Mouse (Mus musculus): ENCODE data around the gene Myadm.
A peak's percentile ranks its signal among the peaks of the same experiment; 100 is the strongest.

Gene Myadm

DNA sequence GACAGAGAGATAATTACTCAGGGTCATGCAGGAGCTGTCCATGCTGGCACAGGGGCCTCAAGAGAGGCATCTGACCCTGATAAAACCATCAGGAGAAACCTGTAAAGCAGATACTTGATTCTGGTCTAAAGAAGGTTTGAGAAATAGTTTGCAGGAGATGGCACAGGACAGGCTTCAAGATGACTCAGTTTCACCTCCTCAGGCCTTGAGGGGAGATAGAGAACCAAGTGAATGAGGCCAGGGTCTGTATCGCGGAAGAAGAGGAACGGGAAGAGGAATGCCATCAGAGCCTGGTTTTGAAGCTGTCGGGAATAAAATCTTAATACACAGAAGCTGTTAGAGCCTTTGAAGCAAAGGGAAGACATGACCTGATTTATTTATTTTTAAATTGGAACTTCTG lies 28.8 kb downstream of the Myadm start:
- no peak for DNase-seq (ENCODE audit: low spot score in 2 of 2)

DNA sequence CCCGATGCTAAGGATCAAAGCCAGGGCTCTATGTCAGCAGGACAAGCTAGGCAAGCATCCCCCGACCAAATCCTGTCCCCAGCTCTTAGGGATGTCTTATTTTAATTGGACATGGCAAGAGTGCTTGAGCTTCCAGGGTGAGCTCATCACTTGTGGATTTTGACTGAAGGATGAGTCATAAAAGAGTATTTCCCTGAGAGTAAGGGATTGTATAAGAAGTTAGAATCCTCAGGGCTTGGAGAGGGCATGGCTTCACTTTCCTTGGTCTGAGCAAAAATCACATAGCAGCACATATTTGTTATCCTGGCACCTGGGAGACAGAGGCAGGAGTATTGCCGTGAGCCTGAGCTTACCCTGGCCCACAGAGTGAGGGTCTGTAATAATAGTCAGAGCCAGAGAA lies 32.0 kb downstream of the Myadm start:
- no peak for DNase-seq (ENCODE audit: low spot score in 2 of 2)

DNA sequence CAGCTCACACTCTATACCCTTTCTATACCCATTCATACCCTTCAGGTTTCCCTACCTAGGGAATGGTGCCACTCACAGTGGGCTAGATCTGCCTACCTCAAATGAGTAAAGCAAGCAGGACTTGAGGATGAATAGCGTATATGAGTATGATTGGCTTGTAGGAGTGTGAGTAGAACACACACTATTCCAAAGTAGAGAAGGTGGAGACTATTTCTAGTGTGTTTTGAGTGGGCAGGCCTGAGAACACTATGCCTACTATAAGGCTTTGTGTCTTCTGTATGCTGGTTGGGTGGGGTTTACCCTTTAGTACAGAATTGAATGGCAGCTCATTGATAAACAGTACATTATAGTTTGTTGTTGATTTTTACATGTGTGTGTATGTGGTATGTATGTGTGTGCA lies 34.9 kb downstream of the Myadm start:
- DNase-seq (ENCODE audit: low spot score in 2 of 2) = no peak

DNA sequence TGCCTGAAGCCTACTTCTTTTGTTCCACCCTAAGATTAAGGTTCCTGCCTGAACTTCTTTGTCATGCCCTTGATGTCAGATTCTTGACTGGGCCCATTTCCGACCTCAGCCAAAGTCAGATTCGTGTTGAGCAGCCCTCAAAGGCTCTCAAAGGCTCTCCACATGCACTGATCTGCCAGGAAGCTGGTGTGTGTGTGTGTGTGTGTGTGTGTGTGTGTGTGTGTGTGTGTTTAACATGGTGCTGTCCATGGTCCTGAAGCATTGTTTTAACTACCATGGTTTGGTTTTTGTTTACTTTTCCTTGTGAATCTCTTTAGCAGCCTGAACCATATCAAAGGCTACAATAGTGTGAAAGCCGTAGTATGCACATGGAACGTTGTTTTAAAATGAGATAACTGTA lies 39.1 kb downstream of the Myadm start:
- DNase-seq (ENCODE audit: low spot score in 2 of 2) = no peak

DNA sequence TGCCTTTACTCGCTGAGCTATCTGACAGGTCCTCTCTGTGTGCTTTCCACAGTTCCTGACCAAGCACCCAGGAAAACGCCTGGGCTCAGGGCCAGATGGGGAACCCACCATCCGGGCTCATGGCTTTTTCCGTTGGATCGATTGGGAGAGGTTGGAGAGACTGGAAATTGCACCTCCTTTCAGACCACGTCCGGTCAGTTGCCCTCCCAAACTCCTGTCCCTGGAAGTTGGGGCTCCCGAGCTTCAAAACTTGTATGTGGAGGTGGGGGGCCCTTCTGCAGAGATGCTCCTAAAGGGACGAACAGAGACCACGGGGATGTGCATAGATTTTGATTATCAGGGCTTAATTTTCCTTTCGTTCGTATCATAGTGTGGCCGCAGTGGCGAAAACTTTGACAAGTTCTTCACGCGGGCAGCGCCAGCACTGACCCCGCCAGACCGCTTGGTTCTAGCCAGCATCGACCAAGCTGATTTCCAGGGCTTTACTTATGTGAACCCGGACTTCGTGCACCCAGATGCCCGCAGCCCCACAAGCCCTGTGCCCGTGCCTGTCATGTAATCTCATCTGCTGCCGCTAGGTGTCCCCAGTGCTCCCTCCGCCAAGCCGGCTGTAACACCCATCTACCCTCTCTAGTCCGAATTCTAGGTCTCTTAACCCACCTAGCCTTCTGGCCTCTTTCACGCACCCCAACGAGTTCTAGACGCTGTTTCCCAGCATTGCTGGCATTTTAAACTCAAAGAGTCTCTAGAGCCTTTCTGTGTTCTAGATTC lies 41.1 kb downstream of the Myadm start:
- DNase-seq (ENCODE audit: low spot score in 2 of 2) = peak; percentile 82 to 88

DNA sequence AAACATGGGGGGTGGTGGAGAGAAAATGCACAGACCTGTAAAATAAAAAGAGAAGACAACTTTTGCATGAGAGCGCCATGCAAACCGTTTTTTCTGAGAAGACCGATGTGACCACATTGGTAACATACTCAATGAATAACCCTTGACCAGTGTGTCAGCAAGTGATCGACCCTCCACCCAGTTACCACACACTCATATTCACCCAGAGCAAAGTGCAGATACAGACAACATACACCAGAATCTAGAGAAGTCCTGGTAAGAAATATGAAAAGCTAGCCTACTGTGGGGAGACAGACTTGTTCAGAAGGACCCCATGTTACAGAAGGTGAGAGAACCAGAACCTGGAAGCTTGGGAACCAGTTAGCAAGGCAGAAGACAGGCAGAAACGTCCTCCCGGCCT lies 42.3 kb downstream of the Myadm start:
- DNase-seq (ENCODE audit: low spot score in 2 of 2) = no peak

DNA sequence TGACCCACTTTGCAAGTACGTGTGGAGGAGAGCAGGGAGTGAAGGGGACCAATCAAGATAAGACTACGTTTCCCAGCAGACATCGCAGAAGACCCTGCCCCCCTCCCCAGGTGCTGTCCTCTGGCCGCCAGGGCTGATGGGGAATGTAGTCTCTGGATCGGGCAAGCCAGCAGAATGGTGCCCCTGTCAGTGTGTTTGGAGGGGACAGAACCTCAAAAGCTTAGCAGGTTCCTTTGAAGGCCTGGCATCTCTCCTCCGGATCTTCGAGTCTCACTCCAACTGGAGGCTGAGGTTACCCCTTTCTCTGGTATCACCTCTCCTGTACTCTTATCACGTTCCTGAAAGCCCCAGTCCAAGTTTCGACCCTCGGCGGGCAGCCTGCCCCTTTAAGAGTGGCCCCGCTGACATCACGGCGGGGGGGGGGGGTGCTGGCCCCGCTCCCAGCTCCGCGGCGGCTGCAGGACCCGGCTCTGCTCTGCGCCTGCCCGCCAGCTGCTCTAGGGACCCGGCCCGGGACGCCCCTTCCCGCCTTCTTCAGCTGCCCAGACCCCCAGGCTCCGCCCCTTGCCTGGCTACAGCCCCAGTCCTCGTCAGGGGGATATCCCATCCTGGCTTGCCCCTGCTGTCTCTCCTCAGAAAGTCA lies 42.8 kb downstream of the Myadm start:
- peak; percentile 71 to 87 for DNase-seq (ENCODE audit: low spot score in 2 of 2)

DNA sequence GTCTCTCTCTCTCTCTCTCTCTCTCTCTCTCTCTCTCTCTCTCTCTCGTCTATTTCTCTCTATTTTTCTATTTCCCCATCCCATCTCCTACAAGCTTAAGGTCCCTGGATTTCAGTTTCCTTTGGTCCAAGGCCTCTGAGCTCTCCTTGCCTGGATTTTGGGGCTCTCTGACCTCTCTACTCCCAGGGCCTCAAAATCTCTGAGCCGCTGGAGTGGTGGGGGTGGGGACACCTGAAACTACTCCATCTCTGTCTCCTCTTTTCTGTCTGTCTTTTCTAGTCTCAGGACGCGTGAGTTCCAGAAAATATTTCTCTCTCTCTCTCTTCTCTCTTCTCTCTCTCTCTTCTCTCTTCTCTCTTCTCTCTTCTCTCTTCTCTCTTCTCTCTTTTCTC lies 43.3 kb downstream of the Myadm start:
- peak in 1 of 2 experiments; percentile 21 for DNase-seq (ENCODE audit: low spot score in 2 of 2)

DNA sequence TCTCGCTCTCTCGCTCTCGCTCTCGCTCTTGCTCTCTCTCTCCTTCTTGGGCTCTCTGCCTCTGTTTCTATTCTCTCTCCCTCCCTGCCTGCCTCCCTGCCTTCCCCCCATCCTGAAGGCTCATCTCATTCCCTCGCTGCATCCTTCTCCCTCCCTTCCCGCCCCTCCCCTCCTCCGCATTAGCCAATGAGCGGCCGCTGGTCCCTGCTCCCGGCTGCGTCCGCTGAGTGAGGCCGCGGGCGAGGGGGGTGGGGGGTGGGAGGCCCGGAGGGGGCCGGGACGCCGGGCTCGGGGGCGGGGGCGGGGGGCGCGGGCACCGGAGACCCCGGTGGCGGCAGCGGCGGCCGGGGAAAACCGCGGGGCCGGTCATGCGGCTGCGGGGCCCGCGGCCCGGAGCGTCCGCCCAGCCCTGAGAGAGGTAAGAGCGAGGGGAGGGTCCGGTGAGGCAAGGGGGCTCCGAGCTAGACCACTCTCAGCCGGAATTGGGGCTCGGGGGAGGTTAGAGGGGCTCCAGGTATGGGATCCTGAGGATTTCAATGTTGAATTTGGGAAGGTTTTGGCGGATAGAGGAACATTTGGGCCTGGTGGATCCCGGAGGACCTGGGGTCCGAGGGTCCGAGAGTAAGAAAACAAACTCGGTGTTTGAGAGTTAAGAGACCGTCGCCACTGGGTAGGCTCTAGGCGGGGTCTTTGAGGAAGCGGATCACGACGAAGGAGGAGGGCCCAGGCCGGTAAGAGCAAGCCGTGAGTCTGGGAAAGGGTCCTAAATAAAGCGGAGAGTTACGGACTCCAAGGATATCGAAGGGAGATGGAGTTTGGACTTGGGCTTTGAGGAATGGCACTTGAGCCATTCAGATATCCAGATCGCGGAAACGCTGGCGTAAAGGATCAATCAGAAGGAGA lies 44.0 kb downstream of the Myadm start, which contains the start of gene Cacng7:
TSS of gene Cacng7 (plus strand) at position 337 of the 903 bp plus-strand sequence.
- peak in 1 of 2 experiments; percentile 59 for DNase-seq (ENCODE audit: low spot score in 2 of 2)

DNA sequence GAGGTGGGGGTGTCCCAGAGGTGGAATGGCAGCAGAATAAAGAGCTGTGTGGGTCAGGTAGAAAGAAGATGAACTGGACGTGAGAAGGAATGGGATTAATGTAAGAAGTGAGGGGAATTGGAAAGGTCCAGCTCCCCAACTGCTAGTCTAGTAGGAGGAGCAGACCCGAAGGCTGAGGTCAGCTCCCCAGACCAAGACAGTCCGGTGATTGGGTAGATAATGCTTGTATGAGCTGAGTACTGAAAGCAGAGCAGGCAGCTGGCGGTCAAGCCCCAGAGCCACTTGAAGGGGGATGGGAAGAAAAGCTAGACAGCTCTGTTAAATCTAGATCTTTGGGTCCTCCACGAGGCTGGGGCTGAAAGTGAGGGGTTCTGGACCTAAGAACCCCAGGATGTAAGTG lies 44.7 kb downstream of the Myadm start:
- DNase-seq (ENCODE audit: low spot score in 2 of 2) = peak in 1 of 2 experiments; percentile 6

DNA sequence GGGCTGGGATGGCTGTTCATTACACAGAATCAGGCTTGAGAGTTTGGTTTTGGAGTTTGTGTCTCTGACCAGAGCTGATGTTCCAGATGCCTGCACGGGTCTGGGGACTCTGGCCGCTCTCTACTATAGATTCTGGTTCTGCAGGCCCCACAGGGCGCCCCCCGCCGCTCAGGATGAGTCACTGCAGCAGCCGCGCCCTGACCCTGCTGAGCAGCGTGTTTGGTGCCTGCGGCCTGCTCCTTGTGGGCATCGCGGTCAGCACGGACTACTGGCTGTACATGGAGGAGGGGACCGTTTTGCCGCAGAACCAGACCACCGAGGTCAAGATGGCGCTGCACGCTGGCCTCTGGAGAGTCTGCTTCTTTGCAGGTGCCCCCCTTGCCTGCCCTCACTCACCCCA lies 47.5 kb downstream of the Myadm start:
- no peak for DNase-seq (ENCODE audit: low spot score in 2 of 2)

DNA sequence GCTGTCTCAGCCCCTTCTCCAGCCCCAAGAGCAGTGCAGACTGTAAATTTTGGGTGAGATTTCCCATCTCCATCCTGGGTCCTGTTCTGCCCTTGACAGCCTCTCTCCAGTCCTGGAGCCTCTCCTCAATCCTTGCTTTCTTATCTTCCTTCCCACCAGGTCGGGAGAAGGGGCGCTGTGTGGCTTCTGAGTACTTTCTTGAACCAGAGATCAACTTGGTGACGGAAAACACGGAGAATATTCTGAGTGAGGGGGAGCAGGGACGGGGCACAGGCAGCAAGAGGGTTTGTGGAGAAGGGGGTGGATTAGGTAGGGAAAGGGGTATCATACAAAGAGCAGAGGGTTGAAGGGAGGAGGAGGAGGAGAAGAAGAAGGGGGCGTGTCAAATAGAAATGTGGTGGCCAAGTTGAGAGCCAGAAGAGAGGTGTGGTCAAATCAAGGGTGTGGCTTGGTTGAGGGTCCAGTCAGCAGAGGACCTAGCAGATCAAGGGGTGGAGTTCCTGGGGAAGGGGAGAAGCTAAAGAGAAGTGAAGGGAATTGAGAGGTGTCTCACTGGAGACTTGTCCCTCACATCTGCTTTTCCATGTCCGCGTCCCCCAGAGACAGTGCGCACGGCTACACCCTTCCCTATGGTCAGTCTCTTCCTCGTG lies 49.5 kb downstream of the Myadm start:
- no peak for DNase-seq (ENCODE audit: low spot score in 2 of 2)

DNA sequence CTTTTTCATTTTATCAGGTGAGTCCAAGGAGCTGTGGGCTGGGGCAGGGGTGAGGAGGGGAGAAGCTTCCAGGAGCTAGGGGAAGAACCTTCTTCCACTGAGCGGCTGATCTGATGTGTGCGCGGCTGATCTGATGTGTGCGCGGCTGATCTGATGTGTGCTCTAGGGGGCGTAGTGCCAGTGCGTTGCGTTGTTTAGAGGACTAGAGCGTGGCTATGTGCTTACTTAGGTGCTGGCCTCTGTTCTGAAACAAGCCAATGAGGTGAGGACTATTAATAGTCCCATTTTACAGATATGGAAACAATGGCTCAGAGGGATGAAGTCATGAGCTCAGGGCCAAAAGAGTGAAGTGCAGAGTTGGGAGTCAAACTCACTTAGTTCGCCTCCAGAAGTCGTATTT lies 50.1 kb downstream of the Myadm start:
- no peak for DNase-seq (ENCODE audit: low spot score in 2 of 2)

DNA sequence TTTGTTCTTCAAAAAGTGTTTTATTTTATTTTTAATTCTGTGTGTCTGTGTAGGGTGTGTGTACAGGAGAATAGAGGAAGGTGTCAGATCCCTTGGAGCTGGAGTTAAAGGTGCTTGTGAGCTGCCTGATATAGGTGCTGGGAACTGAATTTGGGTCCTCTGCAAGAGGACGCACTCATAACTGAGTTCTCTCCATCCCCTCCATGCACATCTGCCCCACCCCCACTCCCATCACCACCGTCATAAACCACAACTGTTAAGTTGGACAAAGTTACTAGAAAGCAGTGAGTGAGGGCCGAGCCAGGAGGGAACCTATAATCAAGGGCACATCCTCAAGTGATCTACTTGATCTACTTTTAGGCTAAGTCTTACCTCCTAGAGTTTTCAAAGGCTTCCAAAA lies 55.0 kb downstream of the Myadm start:
- DNase-seq (ENCODE audit: low spot score in 2 of 2) = no peak

DNA sequence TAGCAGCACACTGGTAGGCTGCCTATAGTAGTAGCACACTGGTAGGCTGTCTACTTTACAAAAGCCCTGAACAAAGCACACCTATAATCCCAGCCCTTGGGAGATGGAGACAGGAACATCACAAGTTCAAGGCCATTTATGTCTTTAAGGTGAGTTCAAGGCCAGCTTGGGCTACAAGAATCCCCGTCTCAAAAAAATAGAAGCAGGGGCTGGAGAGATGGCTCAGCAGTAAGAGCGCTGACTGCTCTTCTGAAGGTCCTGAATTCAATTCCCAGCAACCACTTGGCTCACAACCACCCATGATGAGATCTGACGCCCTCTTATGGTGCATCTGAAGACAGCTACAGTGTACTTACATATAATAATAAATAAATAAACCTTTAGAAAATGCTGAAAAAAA lies 56.4 kb downstream of the Myadm start:
- DNase-seq (ENCODE audit: low spot score in 2 of 2) = no peak

DNA sequence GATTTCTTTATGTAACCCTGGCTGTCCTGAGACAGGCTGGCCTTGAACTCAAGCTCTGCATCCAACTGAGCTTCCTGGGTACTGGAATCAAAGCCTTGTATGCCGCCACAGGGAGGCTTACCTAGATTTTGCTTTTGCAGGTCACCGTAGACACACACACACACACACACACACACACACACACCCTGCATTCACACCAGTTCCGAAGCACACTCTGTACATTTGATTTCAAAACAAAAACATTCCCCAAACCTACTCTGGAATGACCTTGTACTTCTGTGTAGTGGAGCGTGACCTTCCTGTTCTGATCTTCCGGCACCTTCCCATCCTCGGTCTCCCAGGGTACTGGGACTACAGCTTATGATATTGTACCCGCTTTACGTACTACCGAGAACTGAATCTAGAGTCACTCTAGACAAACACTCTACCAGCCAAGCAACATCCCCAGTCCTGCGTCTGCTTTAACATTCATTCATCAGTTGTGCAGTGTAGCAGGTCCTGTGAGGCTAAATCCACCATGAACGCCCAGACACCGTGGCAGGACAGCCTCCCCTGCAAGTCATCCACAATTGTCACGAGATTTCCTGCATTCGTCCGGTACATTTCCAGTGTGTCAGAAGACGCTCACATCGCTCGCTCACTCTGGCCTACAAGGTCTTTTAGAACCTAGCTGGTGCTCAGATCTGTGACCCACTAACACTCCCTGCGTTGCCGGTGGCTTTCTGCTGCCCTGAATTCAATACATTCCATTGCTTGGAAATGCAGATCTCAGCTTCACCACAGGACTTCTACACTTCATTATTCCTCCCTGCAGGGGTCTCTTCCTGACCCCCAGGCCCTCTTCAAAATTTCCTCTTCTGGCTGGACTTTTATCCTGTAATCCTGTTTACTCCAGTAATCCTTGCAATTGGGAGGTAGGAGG lies 58.7 kb downstream of the Myadm start:
- no peak for DNase-seq (ENCODE audit: low spot score in 2 of 2)

DNA sequence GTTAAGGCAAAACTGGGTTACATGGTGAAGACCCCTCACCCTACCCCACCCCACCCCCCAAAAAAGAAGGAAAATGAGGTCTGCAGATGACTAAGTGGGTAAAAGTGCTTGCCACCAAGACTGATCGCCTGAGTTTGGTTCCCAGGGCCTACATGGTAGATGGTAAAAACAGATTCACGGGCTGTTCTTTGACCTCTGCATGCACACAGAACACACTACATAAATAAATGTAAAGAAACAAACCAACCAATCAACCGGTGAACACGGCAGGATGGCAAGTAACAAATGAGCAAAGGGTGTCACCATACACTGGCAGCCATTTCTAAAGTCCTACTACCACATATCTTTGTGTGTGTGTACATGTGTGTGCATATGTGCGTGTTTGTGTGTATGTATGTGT lies 59.4 kb downstream of the Myadm start:
- DNase-seq (ENCODE audit: low spot score in 2 of 2) = no peak

DNA sequence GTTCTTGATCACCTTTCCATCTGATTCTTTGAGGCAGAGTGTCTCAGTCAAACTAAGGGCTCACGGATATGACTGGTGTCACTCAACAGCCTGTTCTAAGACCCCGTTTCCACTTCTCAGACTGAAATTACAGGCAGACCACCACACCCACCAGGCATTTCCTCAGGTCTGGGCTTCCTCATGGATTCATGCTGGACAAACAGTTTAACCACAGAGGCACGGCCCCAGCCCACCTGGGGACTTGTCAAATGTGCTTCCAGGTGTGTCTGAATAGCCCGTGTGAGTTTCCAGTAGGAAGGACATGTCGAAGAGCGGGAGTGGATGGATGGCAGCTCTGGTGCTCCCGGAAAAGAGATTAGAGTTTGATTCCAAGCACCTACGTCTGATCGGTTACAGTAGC lies 60.9 kb downstream of the Myadm start:
- DNase-seq (ENCODE audit: low spot score in 2 of 2) = no peak

Data from cerebellum, postnatal 4 days (tissue).